Mouse (Mus musculus): Measurements from ENCODE around the gene Arl3.

DNA sequence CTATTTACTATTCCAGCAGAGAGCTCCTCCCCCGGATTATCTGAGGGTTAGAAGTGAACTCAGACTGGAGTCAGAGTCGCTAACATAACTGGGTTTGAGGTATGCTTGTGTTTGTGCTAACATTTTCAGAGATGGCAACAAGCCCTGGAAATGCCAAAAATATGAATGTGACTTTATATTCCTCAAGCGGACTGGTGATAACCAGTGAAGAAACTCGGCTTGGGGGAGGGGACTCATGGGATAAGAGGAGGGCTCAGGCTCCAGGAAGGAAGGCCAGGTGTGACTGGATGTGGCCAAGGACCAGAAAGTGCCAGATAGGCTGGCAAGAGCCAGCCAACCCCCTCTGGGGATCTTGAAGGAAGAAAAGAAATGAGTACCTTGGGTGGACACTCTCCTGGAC lies 91.2 kb downstream of the Arl3 start:
- TF ChIP-seq CTCF (conservative IDR thresholded peaks at IDR 0.05; ENCODE audit: low read length) = no peak
- no peak for TF ChIP-seq NANOG (IDR thresholded peaks at IDR 0.05; ENCODE audit: borderline replicate concordance, low read length)

Data from E14TG2a.4 (cell line).